Mouse (Mus musculus) liver, adult 2 months (tissue): Measurements from ENCODE around the gene Kdm6b. TPM values are rescaled to one million over a fixed set of nuclear protein-coding genes. Genes with fewer than 3 reads are reported as not detected.
A peak's percentile ranks its signal among the peaks of the same experiment; 100 is the strongest.

Experiments used
- DNase-seq: peaks from one replicate; pipeline ENCODE4 v3.0.0-alpha.2; 2011; ENCODE audit warnings: low read depth, low spot score; ENCODE audit errors: extremely low read depth
- H3K27ac ChIP-seq: fragments of 200-500 bp; replicated peaks from 2 replicates; pipeline ENCODE4 v1.5.1; 2012; ENCODE audit warnings: low read depth, mild to moderate bottlenecking, control low read depth, inconsistent platforms, low read length; ENCODE audit not compliant: insufficient read depth
- H3K27me3 ChIP-seq: fragments of 200-500 bp; 2 replicates; pipeline ENCODE4 v1.6.1; 2012; ENCODE audit warnings: mild to moderate bottlenecking, moderate library complexity, low read length, inconsistent platforms; ENCODE audit not compliant: control insufficient read depth, insufficient read depth
- H3K36me3 ChIP-seq: fragments of 200-500 bp; 2 replicates; pipeline ENCODE4 v1.6.1; 2012; ENCODE audit warnings: low read length, inconsistent platforms; ENCODE audit not compliant: control insufficient read depth, insufficient read depth
- H3K4me1 ChIP-seq: fragments of 200-500 bp; 2 replicates; pipeline ENCODE4 v1.6.1; 2011; ENCODE audit warnings: low read length; ENCODE audit not compliant: control insufficient read depth, insufficient read depth
- H3K4me3 ChIP-seq: fragments of 200-500 bp; 2 replicates; pipeline ENCODE4 v1.5.1; 2011; ENCODE audit warnings: low read depth, mild to moderate bottlenecking, control low read depth, low read length, moderate library complexity; ENCODE audit not compliant: insufficient read depth
- H3K79me2 ChIP-seq: fragments of 200-500 bp; 2 replicates; pipeline ENCODE4 v1.6.1; 2012; ENCODE audit warnings: inconsistent platforms, mild to moderate bottlenecking, low read length, moderate library complexity; ENCODE audit not compliant: control insufficient read depth, insufficient read depth
- H3K9ac ChIP-seq: fragments of 200-500 bp; 2 replicates; pipeline ENCODE4 v1.6.1; 2012; ENCODE audit warnings: low read depth, mild to moderate bottlenecking, control low read depth, inconsistent platforms, low read length
- CTCF ChIP-seq: fragments of 200-500 bp; IDR thresholded peaks from 2 replicates; pipeline ENCODE4 v1.5.1; 2011; ENCODE audit warnings: low read depth, low read length, control low read depth
- POLR2A ChIP-seq: fragments of 200-500 bp; IDR thresholded peaks from 2 replicates; pipeline ENCODE4 v1.6.1; 2011; ENCODE audit warnings: low read length, control low read depth; ENCODE audit not compliant: insufficient read depth; ENCODE audit errors: extremely low read depth
- whole genome bisulfite sequencing: fragments of 180-500 bp; shearing (Covaris S2); methylation state at CpG from one replicate; pipeline ENCODE4 v1.1.7; 2018; 5-methylcytosine and 5-hydroxymethylcytosine counted together
- polyA plus RNA-seq: library from polyadenylated mRNA; depleted of rRNA; stranded (reverse); fragments of >200 nt; gene quantifications from 2 replicates; pipeline ENCODE4 v1.2.3, GENCODE M21; 2012
- total RNA-seq: library from RNA; depleted of rRNA; stranded (reverse); fragments of >200 nt; gene quantifications from 2 replicates; pipeline ENCODE4 v1.2.3, GENCODE M21; 2014

The Kdm6b gene
- total and polyA plus RNA-seq, 2 experiments, result 1.6 to 4.2 TPM

DNA sequence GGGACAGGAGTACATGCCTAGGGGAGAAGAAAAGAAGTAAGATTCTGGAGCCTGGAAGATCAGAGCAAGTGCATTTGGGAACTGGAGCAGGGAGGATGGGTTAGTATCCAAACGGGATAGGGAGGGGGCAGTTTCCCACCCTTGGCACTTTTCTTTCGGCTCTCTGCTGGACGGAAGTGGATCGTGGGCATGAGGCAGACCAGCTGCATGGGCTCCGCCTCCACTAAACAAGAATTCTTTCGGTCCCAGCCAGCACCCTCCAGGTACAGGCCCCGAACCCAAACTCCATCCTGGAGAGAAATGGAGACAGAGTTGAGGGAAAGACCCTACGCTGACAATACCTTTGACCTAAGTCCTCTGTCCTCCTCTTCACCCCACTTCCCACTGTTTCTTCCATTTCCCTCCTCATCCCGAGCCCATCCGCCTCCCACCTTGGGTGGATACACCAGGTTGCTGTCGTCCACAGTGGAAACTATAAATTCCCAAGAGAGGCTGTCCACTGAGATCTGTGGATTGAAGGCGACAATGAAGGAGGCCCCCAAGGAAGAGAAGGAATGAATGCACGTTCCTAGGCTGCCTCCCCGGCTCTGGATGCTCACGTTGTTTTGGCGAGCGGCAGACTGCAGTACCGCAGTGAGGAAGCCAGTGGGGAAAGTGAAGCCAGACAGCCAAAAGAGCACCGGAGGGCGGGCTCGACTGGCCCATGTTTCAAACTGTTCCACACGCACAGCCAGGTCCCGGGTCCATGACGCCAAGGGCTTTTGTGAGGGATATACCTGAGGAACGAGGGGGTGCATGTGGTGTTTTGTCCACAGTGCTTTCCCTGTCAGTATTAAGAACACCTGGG, 7.9 kb upstream of the Kdm6b start:
- DNase-seq, result no peak
- H3K4me3 ChIP-seq, result no peak overlapping the region
- peaks cover 7% of the 10 kb centered on the region for H3K4me1 ChIP-seq
- WGBS, result 43% methylated on average over 25 of the region's 25 CpGs
- H3K36me3 ChIP-seq, result no peaks in the 10 kb centered on the region
- no peak overlapping the region for H3K27ac ChIP-seq
- no peak for TF ChIP-seq POLR2A
- no peak for TF ChIP-seq CTCF
- no peak overlapping the region for H3K9ac ChIP-seq
- H3K27me3 ChIP-seq, result no peaks in the 10 kb centered on the region
- H3K79me2 ChIP-seq, result no peaks in the 10 kb centered on the region

DNA sequence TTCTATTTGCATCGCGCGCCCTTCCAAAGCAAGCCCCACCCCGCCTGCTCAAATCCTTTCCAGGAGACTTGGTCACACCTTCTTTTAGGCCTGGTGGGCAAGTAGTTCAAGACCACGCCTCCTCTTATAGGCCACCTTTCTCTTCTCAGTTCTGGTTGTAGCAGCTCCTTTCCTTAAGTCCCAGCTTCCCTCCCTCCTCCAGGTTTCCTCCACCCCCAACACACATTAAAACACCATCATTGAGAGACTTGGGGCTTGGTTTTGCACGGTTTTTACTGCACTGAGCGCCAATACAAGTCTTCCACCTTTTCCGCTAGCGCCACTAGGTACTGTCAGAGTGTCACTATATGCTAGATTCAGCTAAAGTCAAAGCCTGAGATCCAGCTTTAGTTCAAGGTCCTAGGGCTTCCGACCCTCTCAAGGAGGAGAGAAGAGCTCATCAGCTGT, 7.1 kb upstream of the Kdm6b start:
- no peaks in the 10 kb centered on the region for H3K36me3 ChIP-seq
- TF ChIP-seq CTCF (no peak), POLR2A (no peak)
- peak overlapping the region; percentile 59; the same call in 1 of the 2 replicates for H3K4me3 ChIP-seq
- H3K27ac ChIP-seq, result no peak overlapping the region
- H3K9ac ChIP-seq, result 0 out of 2 replicates have a peak overlapping the region, but pooled peaks have one; percentile 6
- no peaks in the 10 kb centered on the region for H3K27me3 ChIP-seq
- H3K79me2 ChIP-seq, result no peaks in the 10 kb centered on the region
- no peak for DNase-seq
- 26% methylated on average over 10 of the region's 10 CpGs for WGBS
- H3K4me1 ChIP-seq, result peaks cover 9% of the 10 kb centered on the region

DNA sequence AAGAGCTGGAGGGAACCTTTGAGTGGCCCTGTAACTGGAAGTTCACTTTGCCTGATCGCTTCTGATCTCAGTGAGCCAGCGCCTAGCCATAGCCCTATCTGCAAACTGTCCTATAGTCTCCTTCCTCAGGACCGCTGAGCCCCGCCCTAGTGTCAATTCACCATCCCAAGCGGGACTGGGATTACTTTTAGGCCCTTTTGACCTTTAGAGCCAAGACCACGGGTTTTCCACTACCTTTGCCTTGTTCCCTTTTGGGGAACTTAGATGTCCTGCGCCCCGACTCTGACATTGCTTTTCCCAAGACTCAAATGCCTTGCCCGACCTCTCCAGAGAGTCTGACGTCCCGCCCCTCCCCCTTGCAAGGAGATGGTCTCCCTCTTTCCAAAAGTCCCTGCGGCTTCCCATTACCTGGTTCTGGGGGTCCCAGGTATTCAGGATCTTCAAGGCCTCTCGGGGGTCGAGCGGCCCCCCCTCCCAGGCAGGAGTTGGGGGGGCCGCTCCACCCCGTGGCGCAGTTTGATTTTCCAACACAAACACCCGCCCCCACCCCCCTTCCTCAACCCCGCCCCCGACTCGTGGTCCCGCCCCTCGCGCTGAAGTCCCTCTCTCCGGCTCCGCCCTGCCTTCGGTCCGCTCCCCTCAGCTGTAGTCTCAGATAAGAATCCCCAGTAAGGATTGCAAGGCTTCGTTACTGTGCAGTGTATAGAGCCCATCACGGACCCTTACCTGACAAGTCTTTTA, 6.5 kb upstream of the Kdm6b start:
- DNase-seq, result no peak
- Histone ChIP-seq H3K4me1 (peaks cover 11% of the 10 kb centered on the region), H3K4me3 (peak overlapping the region; percentile 59), H3K27me3 (no peaks in the 10 kb centered on the region), H3K9ac (peak overlapping the region; percentile 63), H3K79me2 (no peaks in the 10 kb centered on the region), H3K27ac (peak overlapping the region; percentile 45), H3K36me3 (no peaks in the 10 kb centered on the region)
- TF ChIP-seq CTCF, result no peak
- no peak for TF ChIP-seq POLR2A
- WGBS, result under 1% methylated on average over 31 of the region's 31 CpGs

DNA sequence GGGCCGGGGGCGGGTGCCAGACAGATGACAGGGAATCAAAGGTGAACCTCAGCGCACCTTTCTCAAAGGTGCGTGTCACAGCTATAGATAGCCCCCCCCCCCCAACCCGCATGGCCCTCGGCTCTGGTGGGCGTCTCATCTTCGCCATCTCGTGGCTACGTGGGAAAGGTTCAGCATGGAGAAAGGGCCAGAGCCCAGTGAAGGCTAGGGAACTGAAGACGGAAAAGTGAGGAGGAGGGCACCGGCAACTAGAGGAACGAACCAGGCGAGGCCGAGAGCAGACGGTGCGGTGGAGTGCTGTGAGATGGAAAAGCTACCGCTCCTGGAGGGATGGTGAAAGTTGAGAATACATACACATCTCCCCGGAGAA, 6.0 kb upstream of the Kdm6b start:
- peak overlapping the region; percentile 63 for H3K9ac ChIP-seq
- no peaks in the 10 kb centered on the region for H3K27me3 ChIP-seq
- TF ChIP-seq POLR2A (no peak), CTCF (peak; percentile 41)
- peaks cover 13% of the 10 kb centered on the region for H3K4me1 ChIP-seq
- H3K27ac ChIP-seq, result peak overlapping the region; percentile 45
- H3K36me3 ChIP-seq, result no peaks in the 10 kb centered on the region
- under 1% methylated on average over 19 of the region's 19 CpGs for WGBS
- no peak for DNase-seq
- H3K79me2 ChIP-seq, result no peaks in the 10 kb centered on the region
- peak overlapping the region; percentile 59 for H3K4me3 ChIP-seq

DNA sequence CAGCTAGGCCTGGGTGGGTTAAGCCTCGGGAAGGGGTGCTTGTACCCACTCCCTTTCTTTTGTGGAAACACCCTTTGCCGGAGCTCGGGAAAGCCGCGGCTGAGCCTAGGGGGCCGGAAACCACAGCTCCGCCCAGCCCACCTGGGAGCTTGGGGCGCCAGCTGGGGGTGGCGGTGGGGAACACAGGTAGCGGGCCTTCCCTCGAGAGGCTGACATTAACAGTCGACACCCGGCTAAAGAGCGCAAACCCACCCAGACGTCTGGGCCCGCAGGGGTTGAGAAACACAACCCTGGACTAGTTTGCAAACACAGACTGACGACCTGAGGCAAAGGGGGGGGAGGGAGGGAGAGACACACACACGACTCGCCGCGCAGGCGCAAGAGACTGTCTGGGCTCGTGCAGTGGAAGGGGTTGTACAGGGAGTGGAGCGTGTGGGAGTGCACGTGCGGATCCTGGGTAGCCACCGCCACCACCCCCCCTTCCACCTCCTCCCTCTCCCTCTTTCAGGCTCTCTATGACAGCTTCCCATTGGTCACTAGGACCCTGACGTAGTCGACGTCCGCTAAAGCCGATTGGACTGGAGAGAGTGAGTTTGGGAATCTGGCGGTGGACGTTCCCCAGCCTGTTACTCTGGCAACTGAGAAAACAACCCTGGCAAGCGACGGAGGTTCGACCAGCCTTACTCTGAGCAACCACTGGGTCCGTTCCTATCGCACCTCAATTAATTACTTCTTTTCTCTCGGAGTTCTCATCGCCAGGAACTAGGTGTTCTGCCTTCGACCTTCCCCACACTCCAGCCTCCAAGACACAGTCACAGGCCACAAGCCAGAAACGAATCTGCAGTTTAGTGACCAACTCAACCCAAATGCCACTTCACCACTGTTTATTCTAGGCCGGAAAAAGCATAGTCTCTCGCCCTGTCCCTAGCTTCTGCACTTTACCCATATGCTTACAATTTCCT, 5.3 kb upstream of the Kdm6b start:
- Histone ChIP-seq H3K79me2 (no peaks in the 10 kb centered on the region), H3K36me3 (no peaks in the 10 kb centered on the region), H3K9ac (peak overlapping the region; percentile 86), H3K27ac (peak overlapping the region; percentile 98), H3K27me3 (no peaks in the 10 kb centered on the region), H3K4me1 (peaks cover 20% of the 10 kb centered on the region), H3K4me3 (peak overlapping the region; percentile 62)
- TF ChIP-seq POLR2A, result peak; percentile 79; the same call in 1 of the 2 replicates
- TF ChIP-seq CTCF, result peak; percentile 12; the same call in 1 of the 2 replicates
- DNase-seq, result peak; percentile 99
- under 1% methylated on average over 45 of the region's 45 CpGs for WGBS
